Mouse (Mus musculus): ENCODE measurements at regions not wholly inside any gene's neighbourhood (a gene's known extent, or its start where the extent isn't known, plus 50 kb on each side); places are given as distances from the start of the nearest gene placed in this dataset.

DNA sequence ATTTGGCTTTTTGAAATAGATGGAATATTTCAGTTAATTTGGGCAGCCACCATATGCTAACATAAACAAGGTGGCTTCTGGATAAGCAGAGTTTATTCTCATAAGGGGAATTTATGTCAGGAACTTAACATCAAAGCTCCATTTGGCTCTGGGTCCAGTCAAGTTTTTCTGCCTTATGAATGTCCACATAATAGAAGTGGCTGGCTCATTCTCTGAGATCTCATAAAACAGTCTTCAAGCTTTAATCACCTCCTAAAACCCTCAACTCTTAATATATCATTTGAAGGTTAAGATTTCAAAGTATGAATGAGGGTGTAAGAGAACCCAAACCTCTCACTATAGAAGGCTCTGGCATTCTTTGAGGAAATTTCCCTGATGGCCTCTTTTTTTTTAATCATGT is 1361.0 kb downstream of the Efna5 start:
- no peak for DNase-seq

DNA sequence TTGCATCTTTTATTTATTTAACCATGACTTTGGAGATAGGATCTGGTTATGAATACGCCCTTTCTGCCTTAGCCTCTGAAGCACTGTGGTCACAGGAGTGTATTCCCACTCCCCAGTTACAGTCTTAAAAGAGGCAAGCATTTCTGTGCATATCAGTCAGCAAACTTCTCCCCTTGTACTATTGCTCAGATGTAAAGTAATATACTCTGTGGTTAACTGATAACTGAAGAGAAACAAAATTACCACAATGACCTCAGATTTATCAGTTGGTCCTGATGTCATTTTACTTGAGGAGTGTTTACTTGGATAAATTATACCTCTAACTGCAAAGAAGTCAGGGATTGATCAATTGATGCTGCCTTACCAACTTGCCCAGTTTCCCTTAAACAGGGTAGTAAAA is 1366.1 kb downstream of the Efna5 start:
- DNase-seq, result no peak

DNA sequence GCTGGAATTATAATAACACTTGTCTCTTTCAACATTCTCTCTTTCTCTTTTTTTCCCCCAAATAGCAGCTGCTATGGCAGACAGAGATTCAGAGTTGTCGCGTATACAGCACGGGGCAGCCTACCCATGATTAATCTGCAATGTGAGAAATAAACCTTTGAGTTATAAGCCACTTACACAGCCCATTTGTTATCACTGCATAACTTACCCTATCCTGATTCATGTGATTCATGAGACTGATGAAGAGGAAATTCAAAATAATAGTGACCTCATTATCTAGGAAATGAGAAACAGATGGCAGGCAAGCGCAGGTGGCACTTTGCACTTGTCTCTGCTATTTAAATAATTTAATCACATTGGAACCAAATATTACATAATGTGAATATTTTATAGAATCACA is 1367.7 kb downstream of the Efna5 start:
- no peak for DNase-seq

DNA sequence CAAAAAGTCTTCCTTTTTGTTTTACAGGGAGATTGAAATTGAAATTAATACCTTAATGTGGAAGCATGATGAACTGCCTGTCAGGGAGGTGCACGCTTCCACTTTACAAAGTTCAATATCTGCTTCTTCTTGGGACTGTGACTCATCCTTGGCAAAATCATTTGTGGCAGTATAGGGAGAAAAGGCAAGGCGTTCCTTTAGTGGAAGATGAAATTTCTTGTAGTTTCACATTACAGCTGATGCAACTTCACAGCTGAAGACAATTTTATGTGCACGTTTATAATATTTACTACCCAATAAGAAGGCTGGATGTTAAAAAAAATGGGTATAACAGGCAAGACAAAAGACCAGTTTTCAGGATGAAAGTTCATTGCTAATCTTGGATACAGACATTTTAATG is 1385.9 kb downstream of the Efna5 start:
- DNase-seq, result no peak

DNA sequence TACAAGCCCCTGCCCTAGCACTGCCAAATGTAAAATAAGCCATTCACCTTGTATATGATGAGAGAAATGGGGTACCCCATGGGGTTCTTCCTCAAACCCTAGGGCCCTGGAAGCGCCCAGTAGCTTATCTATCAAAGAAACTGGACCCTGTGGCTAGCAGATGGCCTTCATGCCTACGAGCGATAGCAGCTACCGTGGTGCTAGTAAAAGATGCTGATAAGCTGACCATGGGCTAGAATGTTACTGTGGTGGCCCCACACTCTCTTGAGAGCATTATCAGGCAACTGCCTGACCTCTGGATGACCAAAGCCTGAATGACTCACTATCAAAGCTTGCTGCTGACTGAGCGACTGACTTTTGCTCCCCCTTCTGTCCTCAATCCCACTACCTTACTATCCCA is 1403.7 kb downstream of the Efna5 start:
- DNase-seq, result no peak

DNA sequence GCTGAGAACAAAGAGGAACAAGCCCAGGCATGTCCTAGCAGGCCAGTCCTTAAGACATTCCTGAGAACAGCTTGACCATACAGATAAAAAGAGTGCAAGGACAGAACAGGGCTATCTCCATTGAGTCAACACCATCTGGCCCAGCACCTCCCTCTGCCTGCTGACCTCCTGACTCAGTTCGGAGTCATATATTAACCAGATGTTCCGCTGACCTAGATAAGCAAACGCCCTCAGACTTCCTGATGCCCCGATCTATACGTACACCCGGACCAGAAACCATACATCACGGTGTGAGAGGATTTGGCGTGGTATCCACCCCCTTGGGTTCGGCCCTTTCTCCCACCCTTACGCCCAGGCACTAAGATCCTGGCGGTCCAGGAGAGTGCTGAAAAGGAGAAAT is 1406.7 kb downstream of the Efna5 start:
- DNase-seq, result peak in 1 of 2 experiments; percentile 31

DNA sequence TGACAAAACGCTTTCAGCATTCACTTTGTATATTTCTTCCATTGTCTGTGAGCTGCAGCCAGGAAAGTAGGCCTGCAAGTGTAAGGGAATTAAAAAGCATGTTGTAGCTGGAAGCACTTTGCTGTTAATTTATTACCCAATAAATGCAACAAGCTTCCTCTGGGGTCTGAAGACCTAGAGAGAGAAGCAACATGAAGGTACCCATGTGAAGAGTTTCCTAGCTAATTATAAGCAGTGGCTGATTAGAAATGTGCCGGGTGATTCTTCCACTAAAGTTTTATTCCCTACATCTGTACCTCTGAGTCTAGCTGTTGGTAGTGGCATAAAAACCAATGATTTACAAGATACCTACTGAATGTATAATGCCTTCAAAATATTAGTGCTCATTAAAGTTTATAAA is 1428.2 kb downstream of the Efna5 start:
- no peak for DNase-seq

DNA sequence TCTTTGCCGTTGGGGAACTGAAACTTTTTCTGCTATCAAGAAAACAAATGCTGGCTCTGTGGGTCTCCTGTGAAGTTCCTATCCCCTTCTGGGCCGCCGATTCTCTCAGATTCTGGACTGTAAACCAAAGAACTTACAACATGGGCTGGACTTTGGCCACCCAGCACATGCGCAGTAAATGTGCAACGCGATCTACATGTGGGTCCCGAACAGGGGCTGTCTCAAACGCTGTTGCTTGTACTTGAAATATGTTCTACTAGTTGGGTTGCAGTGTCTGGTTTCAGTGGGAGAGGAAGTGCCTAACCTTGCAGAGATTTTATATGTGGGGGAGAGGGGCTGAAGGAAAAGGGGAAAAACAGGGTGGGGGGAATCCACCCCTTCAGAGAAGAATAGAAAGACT is 1454.3 kb downstream of the Efna5 start:
- no peak for DNase-seq

Data from kidney, postnatal 25 days (tissue).